Mouse (Mus musculus) liver, embryonic 11.5 days (tissue): ENCODE results near the gene Sptssb. TPM values are rescaled to one million over a fixed set of nuclear protein-coding genes. Genes with fewer than 3 reads are reported as not detected.

Experiments
- ATAC-seq: fragments of 200-750 bp; cut with Nextera tagmentation; replicated peaks from 2 replicates; pipeline ENCODE4 v1.8.0; 2017; ENCODE audit warnings: moderate number of reproducible peaks, mild to moderate bottlenecking, moderate TSS enrichment, moderate library complexity; ENCODE audit not compliant: low FRiP score
- DNase-seq: peaks from one replicate; pipeline ENCODE4 v3.0.0-alpha.2; 2017; ENCODE audit warnings: low spot score
- H3K27ac ChIP-seq: fragments of 300-500 bp; sonication (generic); 2 replicates; pipeline ENCODE4 v1.5.1; 2014; ENCODE audit warnings: mild to moderate bottlenecking, low read depth, low read length, control low read depth
- H3K27me3 ChIP-seq: fragments of 300-500 bp; sonication (generic); replicated peaks from 2 replicates; pipeline ENCODE4 v1.6.1; 2014; ENCODE audit warnings: low read length, mixed read lengths; ENCODE audit not compliant: control insufficient read depth, insufficient read depth
- H3K36me3 ChIP-seq: fragments of 300-500 bp; sonication (generic); 2 replicates; pipeline ENCODE4 v1.6.1; 2014; ENCODE audit warnings: mild to moderate bottlenecking, low read length, moderate library complexity, mixed read lengths; ENCODE audit not compliant: control insufficient read depth, insufficient read depth
- H3K4me1 ChIP-seq: fragments of 300-500 bp; sonication (generic); replicated peaks from 2 replicates; pipeline ENCODE4 v1.6.1; 2014; ENCODE audit warnings: low read length, mixed read lengths; ENCODE audit not compliant: control insufficient read depth, insufficient read depth
- H3K4me2 ChIP-seq: fragments of 300-500 bp; sonication (generic); 2 replicates; pipeline ENCODE4 v1.6.1; 2014; ENCODE audit warnings: mild to moderate bottlenecking, control low read depth, moderate library complexity
- H3K4me3 ChIP-seq: fragments of 300-500 bp; sonication (generic); 2 replicates; pipeline ENCODE4 v1.5.1; 2014; ENCODE audit warnings: low read depth, low read length, control low read depth
- H3K9ac ChIP-seq: fragments of 300-500 bp; sonication (generic); 2 replicates; pipeline ENCODE4 v1.6.1; 2014; ENCODE audit warnings: low read depth, low read length, control low read depth
- H3K9me3 ChIP-seq: fragments of 300-500 bp; sonication (generic); 2 replicates; pipeline ENCODE4 v1.6.1; 2016; ENCODE audit warnings: low read length, inconsistent platforms, mixed read lengths; ENCODE audit not compliant: control insufficient read depth
- WGBS: fragments of 180-500 bp; shearing (Covaris S2); extraction: QIAGEN DNeasy Blood & Tissue Kit; methylation state at CpG from one replicate; pipeline ENCODE4 v1.1.7; 2014; 5-methylcytosine and 5-hydroxymethylcytosine counted together
- polyA plus RNA-seq: library from polyadenylated mRNA; unstranded; fragments of >200 nt; fragmentation: Nextera tagmentation; extraction: Ambion mirVana; gene quantifications from 2 replicates; pipeline ENCODE4 v1.2.1, GENCODE M21; 2014

Sptssb gene
- polyA plus RNA-seq, 1 experiment from 2014 or later = 5.4 TPM

DNA sequence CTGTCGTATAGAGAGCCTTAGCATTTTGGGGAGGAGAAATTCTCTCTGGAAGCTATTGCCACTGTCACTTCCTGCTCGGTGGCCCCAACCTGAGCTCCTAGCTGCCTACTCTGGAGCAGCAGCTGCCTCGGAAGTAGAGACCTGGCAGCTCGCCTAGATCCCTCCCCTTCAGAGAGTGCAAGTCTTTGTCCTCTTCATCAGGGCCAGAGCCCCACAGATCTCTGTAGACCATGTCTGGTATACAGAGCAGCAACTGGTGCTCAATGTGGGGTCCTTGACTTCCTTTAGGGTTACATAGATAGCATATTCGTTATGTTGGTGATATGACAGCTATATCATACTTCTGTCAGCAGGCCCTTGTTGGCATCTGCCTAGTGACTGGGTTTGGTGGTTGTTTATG, 41.3 kb downstream of the Sptssb start:
- Histone ChIP-seq H3K27ac (no peak overlapping the region), H3K4me1 (no peaks in the 10 kb centered on the region), H3K4me3 (no peak overlapping the region), H3K36me3 (no peaks in the 10 kb centered on the region), H3K4me2 (no peak overlapping the region), H3K27me3 (no peaks in the 10 kb centered on the region), H3K9ac (no peak overlapping the region), H3K9me3 (no peaks in the 10 kb centered on the region)
- ATAC-seq (no peak), DNase-seq (no peak)
- WGBS = 53% methylated on average over 5 of the region's 5 CpGs

DNA sequence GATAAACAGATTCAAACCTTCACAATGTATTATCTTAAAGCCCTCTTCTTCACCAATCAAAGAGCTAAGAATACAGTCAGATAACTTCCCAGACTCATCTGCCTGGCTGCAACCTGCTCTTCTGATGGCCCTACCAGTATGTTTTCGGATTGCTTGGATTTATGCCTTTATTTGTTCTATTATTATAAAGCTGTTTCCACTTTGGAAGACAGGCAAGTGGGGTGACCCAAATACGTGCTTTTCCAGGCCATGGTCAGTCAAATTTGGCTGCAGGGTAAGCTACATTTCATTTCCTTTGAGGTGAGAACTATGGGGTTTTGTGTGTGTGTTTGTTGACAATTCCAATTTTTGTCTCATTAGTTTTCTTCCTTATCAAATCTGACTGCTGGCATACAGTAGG, 43.2 kb downstream of the Sptssb start:
- Histone ChIP-seq H3K27me3 (no peaks in the 10 kb centered on the region), H3K36me3 (no peaks in the 10 kb centered on the region), H3K9me3 (no peaks in the 10 kb centered on the region), H3K4me3 (no peak overlapping the region), H3K4me1 (no peaks in the 10 kb centered on the region), H3K4me2 (no peak overlapping the region), H3K9ac (no peak overlapping the region), H3K27ac (no peak overlapping the region)
- DNase-seq (no peak), ATAC-seq (no peak)
- 59% methylated on average over 2 of the region's 2 CpGs for WGBS

- Histone ChIP-seq H3K9ac (no peak overlapping the region), H3K27ac (no peak overlapping the region), H3K4me1 (no peaks in the 10 kb centered on the region), H3K4me3 (no peak overlapping the region), H3K36me3 (no peaks in the 10 kb centered on the region), H3K9me3 (no peaks in the 10 kb centered on the region), H3K4me2 (no peak overlapping the region), H3K27me3 (no peaks in the 10 kb centered on the region)
- ATAC-seq (no peak), DNase-seq (no peak)
- WGBS = 63% methylated on average over 11 of the region's 11 CpGs
Observed at GRCm38 (mm10) chr3:69813005-69813695, 46.6 kb downstream of the Sptssb start.

DNA sequence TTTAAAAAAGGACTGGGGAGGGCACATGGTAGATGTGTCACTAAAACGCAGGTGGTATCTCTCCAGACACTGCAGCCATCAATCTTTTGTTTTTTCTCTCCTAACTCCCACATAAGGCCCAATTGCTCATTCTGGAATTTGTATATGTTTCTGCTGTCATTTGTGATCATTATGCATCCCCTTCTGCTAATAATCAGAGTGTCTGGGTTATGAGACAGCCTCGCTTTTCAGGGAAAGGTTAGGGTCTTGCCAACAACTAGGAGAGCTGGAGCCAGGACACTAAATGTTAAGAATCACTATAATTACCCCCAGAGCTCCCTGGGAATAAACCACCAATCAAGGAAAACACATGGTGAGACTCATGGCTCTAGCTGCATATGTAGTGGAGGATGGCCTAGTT, 47.3 kb downstream of the Sptssb start:
- ATAC-seq (no peak), DNase-seq (no peak)
- H3K9ac ChIP-seq = no peak overlapping the region
- no peaks in the 10 kb centered on the region for H3K9me3 ChIP-seq
- no peak overlapping the region for H3K27ac ChIP-seq
- WGBS = 54% methylated on average over 2 of the region's 2 CpGs
- no peak overlapping the region for H3K4me3 ChIP-seq
- no peaks in the 10 kb centered on the region for H3K36me3 ChIP-seq
- H3K4me1 ChIP-seq = no peaks in the 10 kb centered on the region
- no peak overlapping the region for H3K4me2 ChIP-seq
- H3K27me3 ChIP-seq = no peaks in the 10 kb centered on the region

GRCm38 (mm10) chr3:69808479-69808878, 51.3 kb downstream of the Sptssb start:
- no peak overlapping the region for H3K9ac ChIP-seq
- no peaks in the 10 kb centered on the region for H3K9me3 ChIP-seq
- 76% methylated on average over 7 of the region's 7 CpGs for WGBS
- H3K27me3 ChIP-seq = no peaks in the 10 kb centered on the region
- H3K4me3 ChIP-seq = no peak overlapping the region
- ATAC-seq (no peak), DNase-seq (no peak)
- H3K4me1 ChIP-seq = no peaks in the 10 kb centered on the region
- H3K27ac ChIP-seq = no peak overlapping the region
- H3K36me3 ChIP-seq = no peaks in the 10 kb centered on the region
- no peak overlapping the region for H3K4me2 ChIP-seq

DNA sequence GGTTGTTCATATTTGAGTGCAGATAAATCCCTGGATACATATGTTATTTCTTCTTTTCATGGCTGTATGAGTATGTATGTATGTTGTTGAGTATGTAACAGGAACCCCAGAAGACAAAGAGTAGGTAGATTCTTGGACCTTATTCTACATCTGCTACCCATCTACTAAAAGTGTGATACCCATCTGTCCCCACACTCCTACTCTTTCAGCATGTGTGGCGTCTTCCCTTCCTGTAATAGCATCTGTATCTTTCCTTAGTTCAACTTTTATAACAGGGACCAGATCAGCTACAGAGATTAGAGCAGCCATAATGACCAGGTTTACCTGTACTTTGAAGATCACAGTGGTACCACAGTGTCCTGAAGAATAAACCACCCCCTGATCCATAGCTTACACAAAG, 56.6 kb downstream of the Sptssb start:
- no peak overlapping the region for H3K9ac ChIP-seq
- DNase-seq (no peak), ATAC-seq (no peak)
- no peaks in the 10 kb centered on the region for H3K27me3 ChIP-seq
- H3K36me3 ChIP-seq = no peaks in the 10 kb centered on the region
- WGBS = 74% methylated on average over 1 of the region's 1 CpGs
- H3K27ac ChIP-seq = no peak overlapping the region
- no peak overlapping the region for H3K4me2 ChIP-seq
- no peaks in the 10 kb centered on the region for H3K9me3 ChIP-seq
- H3K4me1 ChIP-seq = no peaks in the 10 kb centered on the region
- no peak overlapping the region for H3K4me3 ChIP-seq

DNA sequence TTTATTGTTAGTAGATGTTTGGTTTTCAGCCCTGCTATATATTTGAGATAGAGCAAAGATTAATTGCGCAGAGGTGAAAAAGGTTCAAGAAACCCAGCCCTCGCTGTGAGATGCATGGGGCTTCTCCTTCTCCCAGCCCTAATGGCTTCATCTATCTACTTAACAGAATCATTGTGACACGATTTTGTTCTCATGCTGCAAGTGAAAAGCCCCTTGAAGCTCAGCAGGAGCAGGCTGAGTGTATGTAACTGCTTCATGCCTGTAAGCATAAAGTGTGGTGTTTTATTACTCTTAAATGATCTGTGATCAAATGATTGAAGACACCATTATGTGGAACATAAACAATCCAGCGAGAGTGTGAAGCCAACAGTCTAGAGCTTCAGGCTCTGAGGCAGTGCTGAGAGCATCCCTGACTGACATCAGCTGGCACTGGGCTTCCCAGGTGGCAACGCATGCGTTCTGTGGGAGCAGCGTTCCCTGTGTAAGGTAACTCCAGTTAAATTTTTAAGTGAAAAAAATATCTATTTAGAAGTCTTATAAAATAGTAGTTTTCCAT, 58.8 kb downstream of the Sptssb start:
- Histone ChIP-seq H3K9ac (no peak overlapping the region), H3K4me1 (no peaks in the 10 kb centered on the region), H3K9me3 (no peaks in the 10 kb centered on the region), H3K4me2 (no peak overlapping the region), H3K36me3 (no peaks in the 10 kb centered on the region), H3K4me3 (no peak overlapping the region), H3K27me3 (no peaks in the 10 kb centered on the region), H3K27ac (no peak overlapping the region)
- no peak for DNase-seq
- 63% methylated on average over 7 of the region's 7 CpGs for WGBS
- no peak for ATAC-seq

- no peaks in the 10 kb centered on the region for H3K36me3 ChIP-seq
- 77% methylated on average over 1 of the region's 1 CpGs for WGBS
- no peak overlapping the region for H3K9ac ChIP-seq
Observed at GRCm38 (mm10) chr3:69799096-69799495, 60.6 kb downstream of the Sptssb start.

DNA sequence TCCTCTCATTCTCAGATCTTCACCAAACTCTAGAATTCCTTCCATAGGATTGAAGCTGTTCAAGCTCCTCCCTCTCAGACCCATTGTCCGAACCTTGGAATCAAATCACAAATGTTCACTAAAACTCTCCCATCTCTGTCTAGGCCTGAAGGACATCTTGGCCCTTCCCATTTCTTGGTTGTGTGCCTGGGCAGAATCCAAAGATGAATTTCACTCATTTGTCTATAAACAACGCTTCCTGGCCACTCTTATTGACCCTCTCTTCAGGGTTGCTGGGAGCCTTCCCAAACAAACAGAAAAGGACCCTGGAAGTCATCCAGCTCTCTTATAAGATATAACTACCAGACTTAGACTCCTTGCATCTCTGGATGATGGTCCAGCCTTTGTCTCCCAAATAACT, 61.8 kb downstream of the Sptssb start:
- no peak overlapping the region for H3K4me3 ChIP-seq
- no peak overlapping the region for H3K9ac ChIP-seq
- no peak overlapping the region for H3K4me2 ChIP-seq
- no peaks in the 10 kb centered on the region for H3K27me3 ChIP-seq
- H3K36me3 ChIP-seq = no peaks in the 10 kb centered on the region
- 84% methylated on average over 2 of the region's 2 CpGs for WGBS
- no peak overlapping the region for H3K27ac ChIP-seq
- no peaks in the 10 kb centered on the region for H3K9me3 ChIP-seq
- no peak for ATAC-seq
- no peaks in the 10 kb centered on the region for H3K4me1 ChIP-seq
- DNase-seq = no peak

More at GRCm38 (mm10) chr3:69799096-69799495, 60.6 kb downstream of the Sptssb start:
- H3K4me2 ChIP-seq = no peak overlapping the region
- no peaks in the 10 kb centered on the region for H3K4me1 ChIP-seq
- ATAC-seq (no peak), DNase-seq (no peak)
- H3K9me3 ChIP-seq = no peaks in the 10 kb centered on the region
- no peaks in the 10 kb centered on the region for H3K27me3 ChIP-seq
- H3K4me3 ChIP-seq = no peak overlapping the region
- no peak overlapping the region for H3K27ac ChIP-seq
